Mouse (Mus musculus) brain, embryonic 14.5 days (tissue): ENCODE measurements around the gene Fgf15. TPM values are rescaled to one million over a fixed set of nuclear protein-coding genes. Genes with fewer than 3 reads are reported as not detected.
A peak's percentile ranks its signal among the peaks of the same experiment; 100 is the strongest.

Experiments used
- DNase-seq: peaks from one replicate; pipeline ENCODE4 v3.0.0-alpha.2; 2011; ENCODE audit warnings: low read depth
- CTCF ChIP-seq: fragments of 200-500 bp; IDR thresholded peaks from 2 replicates; pipeline ENCODE4 v1.5.1; 2012; ENCODE audit warnings: inconsistent platforms, mild to moderate bottlenecking, moderate library complexity, borderline replicate concordance; ENCODE audit not compliant: insufficient read depth, insufficient read length; ENCODE audit errors: extremely low read depth
- POLR2A ChIP-seq: fragments of 200-500 bp; IDR thresholded peaks from 2 replicates; pipeline ENCODE4 v1.6.1; 2012; ENCODE audit warnings: mild to moderate bottlenecking, inconsistent platforms, borderline replicate concordance; ENCODE audit not compliant: poor library complexity, insufficient read depth, insufficient read length, severe bottlenecking; ENCODE audit errors: extremely low read depth
- polyA plus RNA-seq: library from polyadenylated mRNA; depleted of rRNA; stranded (reverse); fragments of >200 nt; gene quantifications from 2 replicates; pipeline ENCODE4 v1.2.3, GENCODE M21; 2012

Fgf15 gene
- polyA plus RNA-seq, 1 experiment, result 28.4 TPM

DNA sequence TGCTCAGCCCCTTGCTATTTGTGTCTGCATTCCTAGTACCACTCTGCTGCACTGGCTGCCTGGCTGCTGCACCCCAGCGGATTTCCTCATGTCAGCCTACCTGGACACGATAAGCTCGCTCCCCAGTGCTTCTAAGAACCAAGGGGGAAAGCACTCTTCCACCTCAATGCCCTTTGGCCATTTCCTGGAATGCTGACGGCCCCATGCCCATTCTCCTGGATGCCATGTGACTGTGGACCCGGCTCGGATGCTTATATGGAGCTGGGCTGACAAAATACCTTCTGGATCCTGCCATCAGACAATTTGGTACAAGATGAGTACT lies 32.5 kb downstream of the Fgf15 start:
- TF ChIP-seq CTCF (no peak), POLR2A (no peak)

DNA sequence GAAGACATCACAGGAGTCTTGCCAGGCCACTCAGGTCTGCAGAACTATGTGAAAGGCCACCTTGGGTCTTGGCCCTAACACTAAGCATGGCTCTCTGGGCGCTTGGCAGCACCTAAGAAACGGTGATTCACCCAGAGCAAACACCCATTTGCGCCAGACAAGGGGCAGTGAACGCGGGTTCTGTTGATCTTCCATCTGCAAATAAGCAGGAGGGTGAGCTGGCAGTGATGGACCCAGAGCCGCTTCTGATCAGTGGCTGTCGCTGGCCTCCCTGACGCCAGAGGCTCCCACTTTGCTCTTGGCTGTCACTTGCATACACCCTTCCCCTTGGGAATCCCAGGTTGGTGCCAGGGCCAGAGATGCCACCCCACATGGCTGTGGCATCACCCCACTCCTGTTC lies 33.2 kb downstream of the Fgf15 start:
- no peak for TF ChIP-seq POLR2A
- TF ChIP-seq CTCF, result no peak
- DNase-seq, result peak; percentile 19

More for the DNA sequence above, 32.5 kb downstream of the Fgf15 start:
- DNase-seq, result no peak

DNA sequence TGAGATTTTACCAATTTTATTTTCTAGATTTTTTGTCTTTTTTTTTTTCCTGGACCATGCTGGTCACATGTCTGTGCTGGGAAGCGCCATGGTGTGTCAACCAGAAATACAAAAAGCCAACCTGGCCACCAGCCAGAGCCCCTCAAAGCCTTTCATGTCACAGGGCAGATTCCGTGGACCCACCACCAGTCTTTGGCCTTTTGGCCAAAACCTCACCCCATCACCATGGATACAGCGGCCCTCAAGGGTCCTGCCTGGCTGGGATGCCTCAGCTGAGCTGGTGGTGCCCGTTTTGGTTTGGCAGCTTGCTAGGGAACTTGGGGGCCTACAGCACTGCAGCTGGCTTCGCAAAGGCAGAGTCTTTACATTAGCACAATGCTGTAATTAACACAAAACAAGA lies 33.6 kb downstream of the Fgf15 start:
- peak; percentile 62 for DNase-seq
- TF ChIP-seq POLR2A (no peak), CTCF (no peak)

DNA sequence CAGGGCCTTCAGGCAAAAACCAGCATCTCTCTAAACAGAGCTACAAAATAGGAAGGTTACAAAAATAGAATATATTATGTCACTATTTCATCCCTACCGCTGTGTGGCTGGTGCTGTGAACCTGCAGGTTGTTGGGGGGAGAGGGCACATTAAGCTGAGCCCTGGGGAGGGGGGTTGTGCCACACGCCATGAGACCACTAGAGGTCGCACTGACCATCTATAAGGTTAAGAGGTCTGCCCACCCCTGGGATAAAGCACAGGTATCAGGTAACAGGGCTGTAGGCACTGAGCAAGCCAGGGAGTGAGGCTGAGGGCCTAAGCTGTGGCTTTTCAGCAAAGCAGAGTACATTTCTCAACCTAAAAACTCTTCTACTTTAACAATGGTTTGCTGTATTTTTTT lies 35.4 kb downstream of the Fgf15 start:
- peak; percentile 50 for DNase-seq

DNA sequence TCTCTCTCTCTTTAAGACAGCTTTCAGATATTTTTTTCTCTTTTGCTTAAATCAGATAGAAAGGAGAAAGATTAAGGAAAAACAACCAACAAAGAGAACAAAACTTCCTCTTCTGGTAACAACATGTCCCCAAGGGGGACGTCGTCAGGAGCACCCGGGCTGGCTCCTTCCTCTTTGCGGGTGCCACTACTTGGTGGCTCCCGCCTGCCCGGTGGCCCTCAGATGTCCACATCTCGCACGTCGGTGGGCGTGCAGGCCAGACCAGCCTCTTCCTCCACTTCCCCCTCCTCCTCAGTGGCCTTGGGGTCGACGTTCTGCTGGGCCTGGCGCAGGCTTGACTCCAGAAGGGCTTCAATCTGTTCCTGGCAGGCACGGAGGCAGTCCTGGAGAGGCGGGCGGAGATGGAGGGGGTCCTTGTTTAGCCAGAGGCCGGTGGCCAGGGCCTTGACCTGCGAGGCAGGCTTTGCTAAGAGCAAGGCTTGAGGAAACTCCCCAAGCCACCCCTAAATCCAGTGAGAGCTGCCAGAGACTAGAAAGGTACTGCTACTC lies 36.1 kb downstream of the Fgf15 start:
- DNase-seq, result no peak
- TF ChIP-seq CTCF, result no peak
- TF ChIP-seq POLR2A, result no peak

More for the DNA sequence above, 35.4 kb downstream of the Fgf15 start:
- TF ChIP-seq POLR2A (no peak), CTCF (peak; percentile 65)

DNA sequence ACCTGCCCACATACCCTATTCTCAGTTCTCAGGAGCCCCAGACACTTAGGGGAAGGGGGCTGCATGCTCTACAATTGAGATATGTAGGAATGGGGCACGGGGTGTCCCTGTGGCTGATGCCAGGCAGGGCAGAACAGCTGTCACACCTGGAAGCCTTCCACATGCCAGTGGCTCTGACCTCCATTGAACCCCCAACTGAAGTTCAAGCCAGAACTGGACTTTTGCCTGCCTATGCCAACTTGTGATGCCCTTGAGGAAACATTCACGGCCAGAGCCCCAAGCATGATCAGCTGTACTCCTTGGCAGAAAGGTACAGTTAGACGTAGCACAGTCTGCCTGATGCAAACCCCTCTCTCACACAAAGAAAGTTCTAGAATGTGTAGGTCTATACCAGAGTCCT lies 37.0 kb downstream of the Fgf15 start:
- DNase-seq, result no peak
- no peak for TF ChIP-seq POLR2A
- no peak for TF ChIP-seq CTCF

DNA sequence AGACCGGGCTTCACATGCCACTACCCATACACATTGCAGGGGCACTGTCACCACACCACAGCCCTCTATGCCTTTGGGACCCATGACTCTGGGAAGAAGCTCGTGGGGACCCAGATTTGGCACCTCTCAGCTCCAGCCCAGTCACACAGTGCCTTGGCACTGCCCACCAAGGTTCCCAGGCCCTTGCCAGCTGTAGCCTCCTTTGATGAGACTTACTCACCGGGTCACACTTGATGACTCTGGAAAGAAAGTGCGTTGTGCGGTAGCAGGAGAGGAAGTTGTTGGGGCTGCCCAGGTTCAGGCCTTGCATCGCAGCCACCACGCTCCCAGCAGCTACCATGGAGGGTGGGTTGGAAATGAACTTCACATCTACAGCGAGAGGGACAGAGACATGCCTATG lies 37.5 kb downstream of the Fgf15 start:
- no peak for DNase-seq
- TF ChIP-seq CTCF (no peak), POLR2A (no peak)

DNA sequence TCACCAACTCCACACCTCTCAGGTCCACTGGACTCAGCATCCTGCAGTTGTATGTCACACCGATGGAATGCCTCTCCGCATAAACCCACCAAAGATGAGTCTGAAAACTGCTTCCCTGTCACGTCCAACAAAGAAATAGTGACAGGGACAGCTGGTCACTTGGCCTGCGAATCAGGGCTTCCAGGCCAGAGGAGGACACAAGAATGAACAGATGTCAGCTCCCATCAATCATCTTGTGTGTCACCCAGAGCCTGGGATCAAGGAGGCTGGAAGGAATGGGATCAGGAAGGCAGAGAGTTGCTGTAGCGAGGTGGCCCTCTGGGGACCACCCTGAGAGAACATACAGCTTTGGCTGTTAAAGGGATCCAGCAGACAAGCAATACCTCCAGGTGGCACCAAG lies 38.6 kb downstream of the Fgf15 start:
- no peak for TF ChIP-seq POLR2A
- no peak for TF ChIP-seq CTCF

DNA sequence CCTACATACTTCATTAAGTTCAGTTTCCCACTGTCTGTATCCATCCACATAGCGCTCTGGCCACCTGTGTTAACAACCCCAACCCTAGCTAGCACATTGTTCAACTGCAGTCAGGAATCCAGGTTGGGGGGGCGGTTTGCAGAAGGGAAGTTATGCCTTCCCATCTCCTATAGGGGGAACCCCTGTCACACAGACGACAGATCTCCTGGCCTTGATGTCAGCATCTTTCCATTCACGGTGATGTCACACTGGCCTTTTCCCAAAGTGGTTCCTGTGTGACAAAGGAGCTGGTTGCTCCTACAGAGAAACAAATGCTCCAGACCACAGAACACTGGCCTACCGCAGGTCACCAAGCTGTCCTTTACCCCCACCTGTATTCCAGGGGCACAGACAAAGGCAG lies 39.2 kb downstream of the Fgf15 start:
- DNase-seq, result peak; percentile 77
- no peak for TF ChIP-seq POLR2A
- TF ChIP-seq CTCF, result peak; percentile 49; the same call in 1 of the 2 replicates

More for the DNA sequence above, 38.6 kb downstream of the Fgf15 start:
- DNase-seq, result no peak

DNA sequence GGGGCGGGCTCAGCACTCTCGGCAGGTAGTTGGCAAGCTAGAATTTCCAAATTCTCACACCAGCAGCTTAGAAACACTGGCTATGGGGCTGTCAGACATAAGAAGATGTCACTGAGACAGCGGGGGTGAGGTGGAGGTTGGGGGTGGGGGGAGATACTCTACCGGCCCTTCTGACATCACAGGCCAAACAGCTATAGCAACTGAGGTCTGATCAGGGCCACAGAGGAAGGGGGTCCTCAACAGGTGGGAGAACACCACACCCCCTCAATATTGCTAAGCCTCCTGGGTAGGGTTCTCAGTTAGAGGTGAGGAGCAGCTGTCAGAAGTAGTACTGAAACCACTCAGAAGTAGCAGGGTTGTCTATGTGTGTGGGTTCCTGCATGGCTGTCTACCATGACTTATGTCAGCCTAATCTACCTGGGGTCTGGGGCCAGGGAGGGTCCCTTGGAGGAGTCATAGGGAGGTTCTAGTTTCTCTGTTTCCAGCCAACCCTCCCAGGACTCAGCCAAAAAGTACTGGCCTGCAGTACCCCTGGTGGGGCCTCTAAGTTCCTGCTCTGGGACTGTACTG lies 40.1 kb downstream of the Fgf15 start:
- TF ChIP-seq CTCF, result no peak
- TF ChIP-seq POLR2A, result no peak

DNA sequence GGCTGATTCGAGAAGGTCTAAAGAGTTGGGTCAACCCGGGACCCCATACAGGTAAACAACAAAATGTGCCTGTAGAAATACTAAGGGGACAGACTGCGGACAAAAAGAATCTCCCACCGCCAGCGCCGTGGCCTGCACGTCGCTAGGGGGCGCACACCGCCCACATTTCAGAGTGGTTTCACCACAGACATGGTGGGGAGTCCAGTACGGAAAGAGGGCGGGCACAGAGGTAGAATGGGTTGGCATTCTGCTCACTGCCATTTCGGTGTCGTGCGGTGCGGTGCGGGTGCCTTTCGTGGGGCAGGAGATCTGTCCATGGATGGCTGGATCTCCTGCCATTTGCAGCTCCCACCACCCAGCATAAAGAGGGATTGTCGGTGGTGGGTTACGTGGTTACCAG lies 41.2 kb downstream of the Fgf15 start:
- DNase-seq, result peak; percentile 94
- no peak for TF ChIP-seq POLR2A
- peak; percentile 98 for TF ChIP-seq CTCF

More for the DNA sequence above, 40.1 kb downstream of the Fgf15 start:
- no peak for DNase-seq

DNA sequence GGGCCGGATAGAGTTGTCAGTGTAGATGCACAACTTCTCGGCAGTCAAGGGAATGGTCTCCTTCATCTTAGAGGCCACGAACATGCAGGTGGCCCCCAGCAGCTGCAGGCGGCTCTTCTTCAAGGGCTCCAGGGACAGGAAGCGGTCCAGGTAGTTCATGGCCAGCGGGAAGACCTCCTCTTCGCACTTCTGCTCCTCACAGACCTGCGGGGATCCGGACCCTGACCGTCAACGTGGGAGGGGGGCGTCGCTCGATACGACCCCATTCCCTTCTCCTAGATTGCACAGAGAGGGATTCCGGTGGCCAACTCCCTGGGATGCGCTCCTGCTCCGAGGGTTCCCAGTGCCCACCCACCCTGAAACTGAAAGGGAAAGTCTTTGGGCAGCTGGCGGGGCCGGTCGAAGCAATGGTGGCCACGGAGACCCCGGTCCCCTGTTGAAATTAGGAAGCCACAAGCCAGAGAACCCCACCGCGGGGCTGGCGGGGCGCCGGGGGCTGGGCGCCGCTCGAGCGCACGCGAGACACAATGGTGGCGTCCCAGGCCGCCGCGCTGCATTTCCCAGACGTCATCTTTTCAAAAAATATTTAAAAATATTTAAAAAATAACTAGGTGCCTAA lies 41.7 kb downstream of the Fgf15 start:
- TF ChIP-seq CTCF (no peak), POLR2A (no peak)
- no peak for DNase-seq
